Mouse (Mus musculus) lung, adult 2 months (tissue): ENCODE data around the gene Eif5a. TPM values are rescaled to one million over a fixed set of nuclear protein-coding genes. Genes with fewer than 3 reads are reported as not detected.

ENCODE experiments used
- DNase-seq: peaks from one replicate; pipeline ENCODE4 v3.0.0; 2022
- H3K4me1 ChIP-seq: fragments of 200-500 bp; 2 replicates; pipeline ENCODE4 v1.6.1; 2011; ENCODE audit warnings: low read length; ENCODE audit not compliant: control insufficient read depth, insufficient read depth
- H3K4me3 ChIP-seq: fragments of 200-500 bp; replicated peaks from 2 replicates; pipeline ENCODE3; 2011; ENCODE audit warnings: low read depth, mild to moderate bottlenecking, control low read depth, low read length; ENCODE audit errors: extremely low read depth
- CTCF ChIP-seq: fragments of 200-500 bp; IDR thresholded peaks from 2 replicates; pipeline ENCODE4 v1.5.1; 2011; ENCODE audit warnings: mild to moderate bottlenecking, low read length, control low read depth; ENCODE audit not compliant: insufficient read depth
- POLR2A ChIP-seq: fragments of 200-500 bp; IDR thresholded peaks from 2 replicates; pipeline ENCODE4 v1.6.1; 2011; ENCODE audit warnings: low read depth, mild to moderate bottlenecking, control low read depth, low read length, borderline replicate concordance; ENCODE audit errors: extremely low read depth
- WGBS: fragments of 180-500 bp; shearing (Covaris S2); methylation state at CpG from one replicate; pipeline ENCODE4 v1.1.7; 2018; 5-methylcytosine and 5-hydroxymethylcytosine counted together
- polyA plus RNA-seq: library from polyadenylated mRNA; depleted of rRNA; stranded (reverse); fragments of >200 nt; gene quantifications from 2 replicates; pipeline ENCODE4 v1.2.3, GENCODE M21; 2012; rRNA removed

The Eif5a gene
- 216 and 372 TPM in 2 replicates for polyA plus RNA-seq

DNA sequence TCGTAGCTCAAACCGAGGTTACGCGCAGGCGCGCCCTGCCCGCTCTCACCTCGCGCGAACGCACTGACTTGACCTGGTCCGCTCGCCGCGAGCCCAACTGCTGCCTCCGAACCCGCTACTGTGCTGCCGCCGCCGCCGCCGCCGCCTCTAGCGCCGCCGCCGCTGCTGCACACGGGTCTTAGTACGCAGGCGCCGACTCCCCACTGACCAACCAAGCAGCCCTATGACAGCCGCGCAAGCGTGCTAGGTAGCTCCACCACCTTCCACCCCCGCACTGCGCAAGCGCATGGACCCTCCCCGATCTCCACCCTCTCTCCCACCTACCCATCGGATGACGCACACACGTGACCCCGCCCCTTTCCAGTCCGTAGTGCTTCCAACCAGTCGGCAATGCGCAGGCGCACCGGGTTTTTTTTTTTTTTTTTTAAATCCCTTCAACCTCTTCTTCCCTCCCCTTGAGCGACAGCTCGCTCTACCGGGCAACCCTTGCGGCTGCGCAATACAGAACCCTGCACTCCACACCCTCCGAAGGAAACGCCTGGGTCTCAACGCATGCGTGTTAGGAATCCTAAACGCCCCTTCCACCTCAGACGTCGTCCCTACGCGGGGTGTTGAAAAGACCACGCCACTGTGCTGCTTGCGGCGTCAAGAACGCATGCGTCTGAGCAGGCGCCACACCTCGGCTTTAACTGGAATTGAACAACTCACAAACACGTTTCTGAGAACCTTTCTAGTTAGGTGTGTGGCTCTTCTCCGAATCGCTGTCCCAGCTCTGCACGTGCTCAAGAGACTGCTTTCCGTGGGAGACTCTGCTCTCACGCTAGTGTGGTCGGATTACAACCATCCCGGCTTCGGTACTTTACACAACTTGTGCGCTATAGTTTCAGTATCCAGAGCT is at the start of gene Eif5a:
TSS of gene Eif5a (minus strand) at position 845 of the 898 bp plus-strand sequence.
- peaks cover 4% of the 10 kb centered on the region for H3K4me1 ChIP-seq
- DNase-seq = peak; percentile 100
- H3K4me3 ChIP-seq = peak within 1 kb of the TSS; percentile 98
- peak; percentile 98 for TF ChIP-seq POLR2A
- TF ChIP-seq CTCF = peak; percentile 60
- under 1% methylated on average over 78 of the region's 78 CpGs for WGBS

DNA sequence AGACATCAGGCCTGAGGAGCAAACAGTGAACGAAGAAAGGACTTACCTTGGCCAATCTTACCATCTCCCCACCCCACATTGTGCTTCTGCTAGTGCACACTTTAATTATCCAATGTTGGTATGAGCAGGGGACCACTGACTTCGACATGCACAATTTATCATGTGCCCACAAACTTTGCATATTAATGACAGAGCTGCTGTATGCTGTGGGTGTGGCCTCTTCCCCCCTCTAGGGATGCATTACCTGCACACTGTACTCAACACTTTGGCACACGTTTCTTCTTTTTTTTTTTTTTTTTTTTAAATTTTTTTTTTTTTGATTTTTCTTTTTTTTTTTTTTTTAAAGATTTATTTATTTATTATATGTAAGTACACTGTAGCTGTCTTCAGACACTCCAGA is 49.0 kb upstream of the Eif5a start:
- no peak for TF ChIP-seq CTCF
- TF ChIP-seq POLR2A = no peak
- peaks cover 3% of the 10 kb centered on the region for H3K4me1 ChIP-seq
- no peak overlapping the region for H3K4me3 ChIP-seq
- 72% methylated on average over 3 of the region's 3 CpGs for WGBS
- DNase-seq = no peak

DNA sequence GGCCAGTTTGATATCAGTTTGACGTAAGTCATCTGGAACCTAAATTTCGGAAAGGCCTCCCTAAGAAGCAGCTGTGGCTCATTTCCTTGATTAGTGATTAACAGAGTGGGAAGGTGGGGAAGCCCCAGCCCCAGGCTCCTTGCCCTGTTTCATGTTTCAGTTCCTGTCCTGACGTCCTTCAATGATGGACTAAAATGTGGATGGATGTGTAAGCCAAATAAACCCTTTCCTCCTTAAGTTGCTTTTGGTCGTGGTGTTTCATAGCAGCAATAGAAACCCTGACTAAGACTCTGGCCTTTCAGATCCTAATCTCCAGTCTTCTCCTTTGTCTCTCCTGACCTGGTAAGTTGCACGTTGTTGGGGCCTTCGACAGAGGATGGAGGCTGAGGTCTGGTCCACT is 48.5 kb upstream of the Eif5a start:
- no peak overlapping the region for H3K4me3 ChIP-seq
- 69% methylated on average over 6 of the region's 6 CpGs for WGBS
- TF ChIP-seq CTCF (no peak), POLR2A (no peak)
- no peak for DNase-seq
- H3K4me1 ChIP-seq = peaks cover 3% of the 10 kb centered on the region

DNA sequence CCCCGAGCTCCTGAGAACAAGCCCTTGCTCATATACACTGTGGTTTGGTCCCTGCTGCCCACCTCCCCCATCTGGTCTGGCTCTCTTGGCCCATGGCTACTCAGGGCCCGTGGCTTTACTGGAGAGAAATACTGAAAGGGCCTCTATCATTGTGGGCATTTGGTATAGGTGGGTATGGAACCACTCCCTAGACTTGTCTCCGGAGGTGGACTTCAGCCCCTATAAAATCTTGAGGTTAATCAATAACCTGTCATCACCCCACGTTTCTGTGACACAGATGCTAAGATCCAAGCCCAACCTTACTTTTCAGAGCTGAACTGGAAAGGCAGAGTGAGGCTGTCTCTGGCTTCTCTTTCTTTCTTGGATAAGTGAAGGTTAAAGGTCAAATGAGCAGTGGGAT is 47.0 kb upstream of the Eif5a start:
- H3K4me1 ChIP-seq = peaks cover 3% of the 10 kb centered on the region
- WGBS = 70% methylated on average over 4 of the region's 4 CpGs
- DNase-seq = no peak
- H3K4me3 ChIP-seq = no peak overlapping the region
- TF ChIP-seq CTCF (no peak), POLR2A (no peak)

DNA sequence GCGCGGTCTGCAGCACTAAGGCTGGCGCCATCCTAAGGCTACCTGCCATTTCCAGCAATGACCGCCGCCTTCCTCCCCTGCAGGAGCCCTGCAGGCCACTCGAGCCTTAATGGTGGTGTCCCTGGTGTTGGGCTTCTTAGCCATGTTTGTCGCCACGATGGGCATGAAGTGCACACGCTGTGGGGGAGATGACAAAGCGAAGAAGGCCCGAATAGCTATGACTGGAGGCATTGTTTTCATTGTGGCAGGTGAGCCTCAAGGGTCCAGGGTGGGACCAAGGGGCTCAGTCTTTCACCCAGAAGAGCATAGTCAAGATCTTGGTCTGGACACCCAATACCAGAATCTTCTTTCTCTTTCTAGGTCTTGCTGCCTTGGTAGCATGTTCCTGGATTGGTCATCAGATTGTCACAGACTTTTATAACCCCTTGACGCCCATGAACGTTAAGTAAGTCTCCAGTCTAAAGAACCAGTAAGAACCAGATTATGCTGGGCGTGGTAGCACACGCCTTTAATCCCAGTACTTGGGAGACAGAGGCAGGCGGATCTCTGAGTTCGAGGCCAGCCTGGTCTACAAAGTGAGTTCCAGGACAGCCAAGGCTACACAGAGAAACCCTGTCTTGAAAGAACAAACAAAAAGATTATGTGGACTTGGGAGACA is 45.2 kb upstream of the Eif5a start:
- WGBS = 37% methylated on average over 17 of the region's 17 CpGs
- Histone ChIP-seq H3K4me1 (peaks cover 3% of the 10 kb centered on the region), H3K4me3 (peak overlapping the region; percentile 52)
- TF ChIP-seq POLR2A (no peak), CTCF (no peak)
- DNase-seq = no peak

DNA sequence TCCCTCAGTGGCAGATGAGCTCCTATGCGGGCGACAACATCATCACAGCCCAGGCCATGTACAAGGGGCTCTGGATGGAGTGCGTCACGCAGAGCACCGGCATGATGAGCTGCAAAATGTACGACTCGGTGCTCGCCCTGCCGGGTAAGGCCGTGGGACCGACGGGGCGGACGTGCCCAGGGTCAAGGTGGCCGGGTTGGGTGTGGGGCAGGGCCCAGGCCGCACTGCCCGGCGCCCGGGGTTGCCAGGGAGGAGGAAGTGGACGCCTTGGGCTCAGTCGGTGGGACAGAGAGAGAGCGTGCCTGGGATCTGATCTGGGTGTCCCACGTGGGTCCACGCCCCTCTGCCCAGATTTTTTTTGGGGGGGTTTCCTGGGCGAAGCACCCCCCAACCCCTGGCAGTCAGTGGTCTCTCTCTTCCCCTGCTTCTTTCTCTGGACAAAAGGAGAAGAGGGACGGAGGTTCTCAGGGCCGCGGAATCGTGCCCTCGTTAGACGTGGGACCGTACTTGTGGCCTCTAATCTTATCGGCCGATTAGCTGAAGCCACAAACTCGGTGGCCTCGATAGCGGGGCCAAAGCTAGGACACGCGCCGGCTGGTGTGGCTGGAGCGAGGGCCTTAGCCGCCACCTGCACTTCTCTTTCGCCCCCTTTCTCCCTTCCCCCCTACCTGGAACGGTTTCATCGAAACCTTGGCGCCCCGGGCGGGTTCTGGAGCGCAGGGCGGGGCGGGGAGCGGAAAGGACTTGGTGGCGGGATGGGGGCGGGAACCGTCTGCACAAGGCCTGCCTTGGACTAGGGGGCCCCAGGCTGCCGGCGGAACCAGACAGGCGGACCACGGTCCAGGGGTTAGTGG is 44.5 kb upstream of the Eif5a start:
- TF ChIP-seq CTCF (no peak), POLR2A (no peak)
- peaks cover 3% of the 10 kb centered on the region for H3K4me1 ChIP-seq
- 4% methylated on average over 59 of the region's 59 CpGs for WGBS
- peak; percentile 50 for DNase-seq
- peak overlapping the region; percentile 52 for H3K4me3 ChIP-seq

DNA sequence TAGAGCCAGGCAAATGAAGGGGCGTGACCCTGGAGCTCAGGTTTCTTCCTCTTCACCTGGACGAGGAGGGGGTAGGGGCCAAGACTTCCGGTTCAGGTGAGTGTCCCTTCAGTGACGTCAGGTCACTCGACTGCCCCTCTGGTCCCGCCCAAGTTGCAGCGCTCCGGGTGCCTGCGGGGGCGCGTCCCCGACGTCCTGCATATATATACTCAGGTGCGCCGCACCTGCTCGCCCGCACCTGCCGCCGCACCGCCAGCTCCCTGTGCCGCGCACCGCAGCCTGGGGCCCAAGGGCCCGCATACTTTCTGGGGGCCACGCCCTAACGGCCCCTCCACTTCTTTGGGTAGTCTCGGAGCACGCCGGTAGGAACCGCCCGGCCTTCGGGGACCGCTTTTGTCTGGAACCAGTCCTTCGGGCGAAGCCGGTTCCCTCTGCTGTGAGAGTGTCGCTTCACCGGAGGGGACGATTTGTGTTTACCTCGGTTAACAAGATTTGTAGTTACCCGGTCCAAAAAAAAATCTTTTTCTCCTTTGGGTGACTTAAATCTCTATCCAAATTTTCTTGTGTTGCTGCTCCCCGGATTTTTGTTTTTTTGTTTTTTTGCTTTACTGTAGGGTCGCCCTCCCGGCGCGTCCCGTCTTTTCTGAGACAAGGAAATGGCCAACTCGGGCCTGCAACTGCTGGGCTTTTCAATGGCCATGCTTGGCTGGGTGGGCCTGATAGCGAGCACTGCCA is 43.7 kb upstream of the Eif5a start:
- peak; percentile 81 for DNase-seq
- 5% methylated on average over 49 of the region's 49 CpGs for WGBS
- Histone ChIP-seq H3K4me1 (peaks cover 3% of the 10 kb centered on the region), H3K4me3 (peak overlapping the region; percentile 40)
- no peak for TF ChIP-seq CTCF
- TF ChIP-seq POLR2A = peak; percentile 43; the same call in 1 of the 2 replicates

DNA sequence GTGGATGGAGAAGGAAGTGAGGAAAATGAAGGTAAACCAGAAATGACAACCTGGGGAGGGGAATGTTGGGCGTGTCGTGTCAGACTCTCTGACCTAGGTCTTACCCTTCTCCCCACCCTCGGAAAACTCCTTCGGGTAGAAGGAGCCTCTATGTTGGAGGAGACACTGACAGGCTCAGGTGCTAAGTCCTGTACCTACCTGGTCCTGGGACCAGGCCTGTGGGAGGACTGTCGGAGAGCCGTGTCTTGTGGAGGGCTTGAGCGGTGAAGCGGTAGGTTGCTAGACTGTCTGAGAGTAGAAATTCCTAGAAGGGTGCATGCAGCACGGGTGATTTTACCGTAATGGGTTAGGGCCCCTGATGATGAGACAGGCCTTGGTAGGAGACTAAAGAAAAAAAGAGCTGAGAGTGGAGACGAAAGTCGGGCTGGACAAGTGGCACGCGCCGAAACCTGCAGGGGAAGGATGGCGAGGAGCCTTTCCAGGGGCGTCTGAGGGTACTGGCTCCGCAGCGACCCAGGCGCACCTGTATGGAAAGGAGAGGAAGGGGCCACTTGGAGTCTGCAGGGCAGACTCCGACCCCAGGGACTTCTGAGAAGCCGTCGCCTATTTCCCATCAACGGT is 43.0 kb upstream of the Eif5a start, which contains the start of gene Cldn7:
TSS of gene Cldn7 (plus strand) at position 130 of the 621 bp plus-strand sequence.
- peaks cover 3% of the 10 kb centered on the region for H3K4me1 ChIP-seq
- no peak for DNase-seq
- WGBS = 19% methylated on average over 24 of the region's 24 CpGs
- TF ChIP-seq POLR2A = no peak
- TF ChIP-seq CTCF = no peak
- peak within 1 kb of the TSS; percentile 40 for H3K4me3 ChIP-seq

DNA sequence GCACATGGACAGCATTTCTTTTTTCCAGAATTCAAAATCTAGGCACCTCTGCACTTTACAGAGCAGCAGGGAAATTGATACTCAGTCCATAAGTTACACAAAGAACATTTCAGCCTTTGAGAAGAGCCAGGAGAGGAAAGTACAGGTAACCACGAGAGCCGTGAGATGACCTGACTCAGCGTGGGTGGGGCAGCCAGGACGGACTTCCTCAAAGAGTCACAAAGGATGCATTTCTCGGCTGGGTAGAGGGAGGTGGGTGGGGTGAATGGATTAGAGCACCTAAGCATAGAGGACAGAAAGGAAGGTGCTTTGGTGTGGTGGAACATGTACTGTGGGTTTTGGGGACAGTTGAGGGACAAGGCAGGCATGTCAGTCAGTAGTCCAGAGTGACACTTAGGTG is 40.1 kb upstream of the Eif5a start:
- Histone ChIP-seq H3K4me3 (no peak overlapping the region), H3K4me1 (peaks cover 2% of the 10 kb centered on the region)
- DNase-seq = no peak
- TF ChIP-seq CTCF (no peak), POLR2A (no peak)
- 21% methylated on average over 5 of the region's 5 CpGs for WGBS
